Mouse (Mus musculus): ENCODE data around the gene Kcnk1. TPM values are rescaled to one million over a fixed set of nuclear protein-coding genes. Genes with fewer than 3 reads are reported as not detected.

The Kcnk1 gene
- polyA plus RNA-seq, 1 experiment from 2014 or later: 65.6 TPM

DNA sequence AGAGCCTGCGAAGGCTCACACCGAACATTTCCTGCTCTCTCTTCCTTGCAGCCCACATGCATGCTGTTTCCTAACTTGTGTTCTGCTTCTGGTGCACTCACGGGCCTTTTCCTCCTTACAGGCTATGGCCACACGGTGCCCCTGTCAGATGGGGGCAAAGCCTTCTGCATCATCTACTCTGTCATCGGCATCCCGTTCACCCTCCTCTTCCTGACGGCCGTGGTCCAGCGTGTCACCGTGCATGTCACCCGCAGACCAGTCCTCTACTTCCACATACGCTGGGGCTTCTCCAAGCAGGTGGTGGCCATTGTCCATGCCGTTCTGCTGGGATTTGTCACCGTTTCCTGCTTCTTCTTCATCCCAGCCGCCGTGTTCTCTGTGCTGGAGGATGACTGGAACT, 29.9 kb downstream of the Kcnk1 start:
- Histone ChIP-seq H3K9ac (ENCODE audit: low read length) (no peak overlapping the region), H3K4me1 (replicated peaks; ENCODE audit: control insufficient read depth, insufficient read depth) (no peaks in the 10 kb centered on the region), H3K4me2 (replicated peaks; ENCODE audit: low read depth) (no peak overlapping the region), H3K4me3 (ENCODE audit: low read depth, low read length) (no peak overlapping the region), H3K27ac (replicated peaks) (no peak overlapping the region), H3K9me3 (ENCODE audit: control insufficient read depth, low read length) (no peaks in the 10 kb centered on the region), H3K27me3 (ENCODE audit: control insufficient read depth, insufficient read depth, low read length) (no peaks in the 10 kb centered on the region), H3K36me3 (ENCODE audit: control insufficient read depth, insufficient read depth, low read length) (no peaks in the 10 kb centered on the region)
- 91% methylated on average over 16 of the region's 16 CpGs for WGBS
- ATAC-seq (ENCODE audit: low FRiP score, low TSS enrichment) (no peak), DNase-seq (ENCODE audit: low spot score) (no peak)
- TF ChIP-seq EP300 (optimal IDR thresholded peaks at IDR 0.05) (no peak), CTCF (IDR thresholded peaks at IDR 0.05; ENCODE audit: low read depth) (no peak)

- Histone ChIP-seq H3K9ac (ENCODE audit: low read length) (no peak overlapping the region), H3K36me3 (ENCODE audit: control insufficient read depth, insufficient read depth, low read length) (no peaks in the 10 kb centered on the region), H3K4me1 (replicated peaks; ENCODE audit: control insufficient read depth, insufficient read depth) (no peaks in the 10 kb centered on the region), H3K4me2 (replicated peaks; ENCODE audit: low read depth) (no peak overlapping the region), H3K9me3 (ENCODE audit: control insufficient read depth, low read length) (no peaks in the 10 kb centered on the region), H3K27me3 (ENCODE audit: control insufficient read depth, insufficient read depth, low read length) (no peaks in the 10 kb centered on the region), H3K27ac (replicated peaks) (0 out of 2 replicates have a peak overlapping the region, but pooled peaks have one; percentile 20), H3K4me3 (ENCODE audit: low read depth, low read length) (no peak overlapping the region)
- no peak for ATAC-seq (ENCODE audit: low FRiP score, low TSS enrichment)
- WGBS: 88% methylated on average over 9 of the region's 9 CpGs
- no peak for DNase-seq (ENCODE audit: low spot score)
- TF ChIP-seq EP300 (optimal IDR thresholded peaks at IDR 0.05) (no peak), CTCF (IDR thresholded peaks at IDR 0.05; ENCODE audit: low read depth) (no peak)
These were observed 31.2 kb downstream of the Kcnk1 start for GRCm38 (mm10) chr8:126026121-126026520.

GRCm38 (mm10) chr8:126026584-126026983, 31.6 kb downstream of the Kcnk1 start:
- 42% methylated on average over 9 of the region's 9 CpGs for WGBS
- no peak overlapping the region for H3K4me2 ChIP-seq (replicated peaks; ENCODE audit: low read depth)
- H3K27me3 ChIP-seq (ENCODE audit: control insufficient read depth, insufficient read depth, low read length): no peaks in the 10 kb centered on the region
- 0 out of 2 replicates have a peak overlapping the region, but pooled peaks have one; percentile 20 for H3K27ac ChIP-seq (replicated peaks)
- TF ChIP-seq CTCF (IDR thresholded peaks at IDR 0.05; ENCODE audit: low read depth) (no peak), EP300 (optimal IDR thresholded peaks at IDR 0.05) (no peak)
- H3K36me3 ChIP-seq (ENCODE audit: control insufficient read depth, insufficient read depth, low read length): no peaks in the 10 kb centered on the region
- no peak overlapping the region for H3K9ac ChIP-seq (ENCODE audit: low read length)
- H3K9me3 ChIP-seq (ENCODE audit: control insufficient read depth, low read length): no peaks in the 10 kb centered on the region
- H3K4me3 ChIP-seq (ENCODE audit: low read depth, low read length): no peak overlapping the region
- DNase-seq (ENCODE audit: low spot score) (peak; percentile 78), ATAC-seq (ENCODE audit: low FRiP score, low TSS enrichment) (peak; percentile 88)
- no peaks in the 10 kb centered on the region for H3K4me1 ChIP-seq (replicated peaks; ENCODE audit: control insufficient read depth, insufficient read depth)

DNA sequence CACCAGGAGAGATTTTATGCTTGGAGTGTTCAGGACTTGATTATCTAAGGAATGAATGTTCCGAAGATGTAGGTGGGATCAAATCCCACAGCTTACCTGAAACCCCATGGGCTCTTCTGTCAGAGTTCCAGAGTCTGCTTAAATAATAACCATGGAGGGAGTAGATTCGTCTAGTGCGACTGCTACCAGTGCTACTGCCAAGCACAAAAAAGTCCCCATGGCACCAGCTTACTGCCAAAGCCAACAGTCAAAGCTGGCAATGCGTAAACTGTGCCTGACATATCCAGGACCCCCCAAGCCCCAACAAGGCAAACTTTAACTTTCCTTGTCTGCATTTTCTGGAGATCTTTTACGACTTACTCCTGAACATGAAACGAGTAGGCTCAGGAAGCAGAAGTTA, 32.5 kb downstream of the Kcnk1 start:
- Histone ChIP-seq H3K4me3 (ENCODE audit: low read depth, low read length) (no peak overlapping the region), H3K27me3 (ENCODE audit: control insufficient read depth, insufficient read depth, low read length) (no peaks in the 10 kb centered on the region), H3K9ac (ENCODE audit: low read length) (no peak overlapping the region), H3K36me3 (ENCODE audit: control insufficient read depth, insufficient read depth, low read length) (no peaks in the 10 kb centered on the region), H3K9me3 (ENCODE audit: control insufficient read depth, low read length) (no peaks in the 10 kb centered on the region), H3K4me1 (replicated peaks; ENCODE audit: control insufficient read depth, insufficient read depth) (no peaks in the 10 kb centered on the region), H3K4me2 (replicated peaks; ENCODE audit: low read depth) (no peak overlapping the region), H3K27ac (replicated peaks) (no peak overlapping the region)
- DNase-seq (ENCODE audit: low spot score) (no peak), ATAC-seq (ENCODE audit: low FRiP score, low TSS enrichment) (no peak)
- 81% methylated on average over 6 of the region's 6 CpGs for WGBS
- no peak for TF ChIP-seq EP300 (optimal IDR thresholded peaks at IDR 0.05)
- TF ChIP-seq CTCF (IDR thresholded peaks at IDR 0.05; ENCODE audit: low read depth): no peak

- WGBS: 70% methylated on average over 6 of the region's 6 CpGs
- no peak overlapping the region for H3K4me3 ChIP-seq (ENCODE audit: low read depth, low read length)
- H3K4me1 ChIP-seq (replicated peaks; ENCODE audit: control insufficient read depth, insufficient read depth): no peaks in the 10 kb centered on the region
These were observed 34.0 kb downstream of the Kcnk1 start for GRCm38 (mm10) chr8:126028941-126029340.

GRCm38 (mm10) chr8:126032776-126033175, 37.8 kb downstream of the Kcnk1 start:
- Histone ChIP-seq H3K9ac (ENCODE audit: low read length) (no peak overlapping the region), H3K27ac (replicated peaks) (no peak overlapping the region), H3K36me3 (ENCODE audit: control insufficient read depth, insufficient read depth, low read length) (no peaks in the 10 kb centered on the region), H3K9me3 (ENCODE audit: control insufficient read depth, low read length) (no peaks in the 10 kb centered on the region), H3K27me3 (ENCODE audit: control insufficient read depth, insufficient read depth, low read length) (no peaks in the 10 kb centered on the region), H3K4me1 (replicated peaks; ENCODE audit: control insufficient read depth, insufficient read depth) (no peaks in the 10 kb centered on the region), H3K4me2 (replicated peaks; ENCODE audit: low read depth) (no peak overlapping the region), H3K4me3 (ENCODE audit: low read depth, low read length) (no peak overlapping the region)
- TF ChIP-seq CTCF (IDR thresholded peaks at IDR 0.05; ENCODE audit: low read depth) (no peak), EP300 (optimal IDR thresholded peaks at IDR 0.05) (no peak)
- ATAC-seq (ENCODE audit: low FRiP score, low TSS enrichment) (no peak), DNase-seq (ENCODE audit: low spot score) (no peak)
- 85% methylated on average over 6 of the region's 6 CpGs for WGBS

More at GRCm38 (mm10) chr8:126028941-126029340, 34.0 kb downstream of the Kcnk1 start:
- no peaks in the 10 kb centered on the region for H3K36me3 ChIP-seq (ENCODE audit: control insufficient read depth, insufficient read depth, low read length)
- no peaks in the 10 kb centered on the region for H3K9me3 ChIP-seq (ENCODE audit: control insufficient read depth, low read length)
- no peak overlapping the region for H3K27ac ChIP-seq (replicated peaks)
- no peaks in the 10 kb centered on the region for H3K27me3 ChIP-seq (ENCODE audit: control insufficient read depth, insufficient read depth, low read length)
- no peak overlapping the region for H3K9ac ChIP-seq (ENCODE audit: low read length)
- no peak overlapping the region for H3K4me2 ChIP-seq (replicated peaks; ENCODE audit: low read depth)
- DNase-seq (ENCODE audit: low spot score) (no peak), ATAC-seq (ENCODE audit: low FRiP score, low TSS enrichment) (no peak)
- TF ChIP-seq EP300 (optimal IDR thresholded peaks at IDR 0.05): no peak
- TF ChIP-seq CTCF (IDR thresholded peaks at IDR 0.05; ENCODE audit: low read depth): no peak
